Mouse (Mus musculus): ENCODE results near the gene Nfic. TPM values are rescaled to one million over a fixed set of nuclear protein-coding genes. Genes with fewer than 3 reads are reported as not detected.
A peak's percentile ranks its signal among the peaks of the same experiment; 100 is the strongest.

The Nfic gene
- polyA plus RNA-seq, 1 experiment from 2014 or later: 21.4 TPM

DNA sequence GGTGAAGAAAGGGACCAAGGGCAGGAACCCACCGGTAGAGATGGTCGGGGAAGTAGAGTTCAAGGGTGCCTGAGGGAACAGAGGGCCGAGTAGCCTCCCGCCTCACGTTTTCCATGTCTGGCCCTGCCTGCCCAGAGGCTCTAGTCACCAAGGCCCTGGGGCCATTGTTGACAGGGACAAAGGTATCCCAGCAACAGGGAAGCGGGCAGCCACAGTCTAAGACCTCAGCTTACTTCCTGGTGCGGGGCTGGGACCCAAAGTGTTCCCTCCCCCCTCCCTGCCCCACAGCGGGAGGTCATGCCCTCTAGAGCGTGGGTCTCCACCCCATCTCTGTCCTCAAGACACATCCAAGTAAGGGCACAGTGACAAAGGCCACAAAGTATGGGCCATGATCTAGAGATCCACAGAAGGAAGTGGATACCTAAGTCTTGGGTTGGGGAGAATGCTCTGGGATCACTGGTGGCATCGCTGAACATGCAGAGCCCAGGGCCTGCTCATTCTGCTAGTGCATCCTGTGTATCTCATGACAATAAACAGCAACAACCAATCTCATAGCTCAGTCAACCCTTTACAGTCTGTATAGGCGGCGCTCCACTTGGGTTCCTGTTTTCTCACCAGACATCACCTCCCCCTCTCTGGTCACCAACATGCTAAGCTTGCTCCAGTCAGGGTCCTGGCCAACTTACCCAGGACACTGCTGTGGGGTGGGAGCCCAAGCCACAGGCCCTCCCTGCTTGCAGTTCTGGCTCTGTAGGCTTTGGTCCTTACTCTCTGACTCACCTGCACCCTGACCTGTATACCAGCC is 89.6 kb downstream of the Nfic start, which contains the start of gene 4930404N11Rik:
TSS of gene 4930404N11Rik (minus strand) at position 145 of the 805 bp plus-strand sequence.
- H3K9ac ChIP-seq (ENCODE audit: low read depth, low read length): peak within 1 kb of the TSS; percentile 16; the same call in 1 of the 2 replicates
- H3K4me3 ChIP-seq (ENCODE audit: low read depth, low read length): peak within 1 kb of the TSS; percentile 22
- H3K4me2 ChIP-seq: peak within 1 kb of the TSS; percentile 61
- peaks cover 45% of the 10 kb centered on the region for H3K4me1 ChIP-seq (replicated peaks; ENCODE audit: control insufficient read depth, insufficient read depth, low read length)
- ATAC-seq (replicated peaks; ENCODE audit: low FRiP score) (peak; percentile 7; the same call in 1 of the 2 replicates), DNase-seq (ENCODE audit: low spot score) (no peak)
- H3K27me3 ChIP-seq (replicated peaks; ENCODE audit: control insufficient read depth, insufficient read depth, low read length): no peaks in the 10 kb centered on the region
- WGBS: 28% methylated on average over 12 of the region's 12 CpGs
- H3K27ac ChIP-seq (ENCODE audit: low read depth, low read length): peak within 1 kb of the TSS; percentile 42
- peaks cover 50% of the 10 kb centered on the region for H3K36me3 ChIP-seq (ENCODE audit: control insufficient read depth, insufficient read depth, low read length)
- no peaks in the 10 kb centered on the region for H3K9me3 ChIP-seq (ENCODE audit: control insufficient read depth, low read length)

- Histone ChIP-seq H3K9me3 (ENCODE audit: control insufficient read depth, low read length) (no peaks in the 10 kb centered on the region), H3K36me3 (ENCODE audit: control insufficient read depth, insufficient read depth, low read length) (peaks cover 46% of the 10 kb centered on the region), H3K27me3 (replicated peaks; ENCODE audit: control insufficient read depth, insufficient read depth, low read length) (no peaks in the 10 kb centered on the region), H3K4me2 (no peak overlapping the region), H3K9ac (ENCODE audit: low read depth, low read length) (peak overlapping the region; percentile 16; the same call in 1 of the 2 replicates), H3K4me3 (ENCODE audit: low read depth, low read length) (no peak overlapping the region; the same call in 1 of the 2 replicates), H3K4me1 (replicated peaks; ENCODE audit: control insufficient read depth, insufficient read depth, low read length) (peaks cover 53% of the 10 kb centered on the region), H3K27ac (ENCODE audit: low read depth, low read length) (peak overlapping the region; percentile 42)
- WGBS: 45% methylated on average over 4 of the region's 4 CpGs
- ATAC-seq (replicated peaks; ENCODE audit: low FRiP score) (no peak), DNase-seq (ENCODE audit: low spot score) (no peak)
Measured at GRCm38 (mm10) chr10:81365073-81365472, 90.4 kb downstream of the Nfic start.

GRCm38 (mm10) chr10:81364666-81365065 is 90.8 kb downstream of the Nfic start:
- peak overlapping the region; percentile 42 for H3K27ac ChIP-seq (ENCODE audit: low read depth, low read length)
- H3K4me2 ChIP-seq: peak overlapping the region; percentile 61
- H3K4me1 ChIP-seq (replicated peaks; ENCODE audit: control insufficient read depth, insufficient read depth, low read length): peaks cover 57% of the 10 kb centered on the region
- WGBS: 27% methylated on average over 28 of the region's 28 CpGs
- H3K36me3 ChIP-seq (ENCODE audit: control insufficient read depth, insufficient read depth, low read length): peaks cover 44% of the 10 kb centered on the region
- no peak for ATAC-seq (replicated peaks; ENCODE audit: low FRiP score)
- no peaks in the 10 kb centered on the region for H3K27me3 ChIP-seq (replicated peaks; ENCODE audit: control insufficient read depth, insufficient read depth, low read length)
- H3K4me3 ChIP-seq (ENCODE audit: low read depth, low read length): peak overlapping the region; percentile 22
- no peaks in the 10 kb centered on the region for H3K9me3 ChIP-seq (ENCODE audit: control insufficient read depth, low read length)
- DNase-seq (ENCODE audit: low spot score): no peak
- peak overlapping the region; percentile 31; the same call in 1 of the 2 replicates for H3K9ac ChIP-seq (ENCODE audit: low read depth, low read length)

DNA sequence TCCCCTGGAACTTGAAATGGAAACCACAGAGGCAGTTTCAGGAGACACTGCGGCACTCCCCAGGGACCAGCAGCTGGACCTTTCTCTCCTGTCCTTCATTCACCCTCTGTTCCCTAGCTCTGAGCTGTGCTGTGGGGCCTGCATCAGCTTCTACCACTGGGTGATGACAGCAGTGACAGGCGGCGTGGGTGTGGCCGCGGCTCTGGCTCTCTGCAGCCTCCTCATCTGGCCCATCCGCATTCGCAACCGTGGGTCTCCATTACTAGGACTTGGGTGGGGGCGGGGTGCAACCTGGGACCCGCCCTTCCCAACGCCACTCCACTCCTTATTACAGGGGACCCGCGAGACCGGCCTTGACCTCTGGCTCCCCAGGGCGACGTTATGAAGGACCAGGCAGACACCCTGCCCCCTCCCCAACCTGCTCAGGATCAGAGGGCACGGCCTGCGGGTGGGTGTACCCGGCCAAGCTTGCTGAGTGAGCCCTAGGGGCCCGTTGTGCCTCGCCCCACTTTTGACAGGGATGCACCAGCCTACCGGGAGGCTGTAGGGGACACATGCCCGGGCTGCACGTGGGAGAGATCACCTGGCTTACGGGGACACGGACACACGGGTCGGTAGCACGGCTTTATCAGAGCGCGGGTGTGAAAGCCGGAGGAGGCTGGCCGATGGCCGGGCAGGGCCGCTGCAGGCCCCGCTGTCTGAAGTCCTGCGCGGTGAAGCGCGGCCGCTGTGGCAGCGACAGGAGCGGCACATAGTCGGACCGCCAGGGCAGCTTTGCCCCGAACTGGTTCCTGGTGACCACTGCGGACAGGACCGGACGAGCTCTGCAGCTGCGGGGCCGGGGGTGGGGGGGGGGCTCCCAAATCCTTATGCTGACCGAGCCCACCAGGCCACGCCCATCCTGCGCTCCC is 91.7 kb downstream of the Nfic start:
- H3K27me3 ChIP-seq (replicated peaks; ENCODE audit: control insufficient read depth, insufficient read depth, low read length): no peaks in the 10 kb centered on the region
- ATAC-seq (replicated peaks; ENCODE audit: low FRiP score) (peak; percentile 27; the same call in 1 of the 2 replicates), DNase-seq (ENCODE audit: low spot score) (no peak)
- peak overlapping the region; percentile 18 for H3K4me3 ChIP-seq (ENCODE audit: low read depth, low read length)
- H3K27ac ChIP-seq (ENCODE audit: low read depth, low read length): peak overlapping the region; percentile 70
- H3K4me2 ChIP-seq: peak overlapping the region; percentile 61
- H3K4me1 ChIP-seq (replicated peaks; ENCODE audit: control insufficient read depth, insufficient read depth, low read length): peaks cover 67% of the 10 kb centered on the region
- peak overlapping the region; percentile 32 for H3K9ac ChIP-seq (ENCODE audit: low read depth, low read length)
- 28% methylated on average over 54 of the region's 54 CpGs for WGBS
- no peaks in the 10 kb centered on the region for H3K9me3 ChIP-seq (ENCODE audit: control insufficient read depth, low read length)
- peaks cover 35% of the 10 kb centered on the region for H3K36me3 ChIP-seq (ENCODE audit: control insufficient read depth, insufficient read depth, low read length)

GRCm38 (mm10) chr10:81362336-81362949 is 93.0 kb downstream of the Nfic start:
- Histone ChIP-seq H3K9ac (ENCODE audit: low read depth, low read length) (peak overlapping the region; percentile 32; the same call in 1 of the 2 replicates), H3K4me3 (ENCODE audit: low read depth, low read length) (peak overlapping the region; percentile 16), H3K27ac (ENCODE audit: low read depth, low read length) (peak overlapping the region; percentile 70), H3K36me3 (ENCODE audit: control insufficient read depth, insufficient read depth, low read length) (peaks cover 22% of the 10 kb centered on the region; the same call in 1 of the 2 replicates), H3K9me3 (ENCODE audit: control insufficient read depth, low read length) (no peaks in the 10 kb centered on the region), H3K4me2 (peak overlapping the region; percentile 61), H3K4me1 (replicated peaks; ENCODE audit: control insufficient read depth, insufficient read depth, low read length) (peaks cover 78% of the 10 kb centered on the region), H3K27me3 (replicated peaks; ENCODE audit: control insufficient read depth, insufficient read depth, low read length) (no peaks in the 10 kb centered on the region)
- peak; percentile 79 for ATAC-seq (replicated peaks; ENCODE audit: low FRiP score)
- 49% methylated on average over 12 of the region's 12 CpGs for WGBS
- DNase-seq (ENCODE audit: low spot score): no peak

DNA sequence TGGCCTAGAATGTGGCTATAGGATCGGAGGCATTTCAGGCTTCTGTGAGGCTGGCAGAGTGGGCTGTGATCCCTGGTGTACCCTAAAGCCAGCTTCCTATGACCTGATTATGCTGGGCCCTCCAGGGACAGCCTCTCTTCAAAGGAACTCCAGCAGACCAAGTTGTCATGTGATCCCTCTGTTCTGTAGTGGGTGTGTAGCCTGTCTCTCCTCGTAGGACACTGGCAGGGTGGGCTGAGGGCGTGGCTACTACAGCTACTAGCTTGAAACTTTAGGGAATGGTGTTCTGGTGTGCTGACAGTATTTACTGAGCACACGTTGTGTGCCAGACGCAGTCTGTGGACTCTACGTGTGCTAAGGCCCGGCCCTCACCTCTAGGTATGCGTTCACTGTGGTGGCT is 94.7 kb downstream of the Nfic start:
- peaks cover 90% of the 10 kb centered on the region for H3K4me1 ChIP-seq (replicated peaks; ENCODE audit: control insufficient read depth, insufficient read depth, low read length)
- H3K9ac ChIP-seq (ENCODE audit: low read depth, low read length): peak overlapping the region; percentile 0
- H3K4me2 ChIP-seq: peak overlapping the region; percentile 2
- DNase-seq (ENCODE audit: low spot score): no peak
- 69% methylated on average over 8 of the region's 8 CpGs for WGBS
- H3K27me3 ChIP-seq (replicated peaks; ENCODE audit: control insufficient read depth, insufficient read depth, low read length): no peaks in the 10 kb centered on the region
- no peak overlapping the region for H3K4me3 ChIP-seq (ENCODE audit: low read depth, low read length)
- H3K9me3 ChIP-seq (ENCODE audit: control insufficient read depth, low read length): no peaks in the 10 kb centered on the region
- peaks cover 16% of the 10 kb centered on the region; the same call in 1 of the 2 replicates for H3K36me3 ChIP-seq (ENCODE audit: control insufficient read depth, insufficient read depth, low read length)
- ATAC-seq (replicated peaks; ENCODE audit: low FRiP score): no peak
- peak overlapping the region; percentile 47; the same call in 1 of the 2 replicates for H3K27ac ChIP-seq (ENCODE audit: low read depth, low read length)

- Histone ChIP-seq H3K4me2 (peak overlapping the region; percentile 99), H3K36me3 (ENCODE audit: control insufficient read depth, insufficient read depth, low read length) (peaks cover 16% of the 10 kb centered on the region; the same call in 1 of the 2 replicates), H3K9me3 (ENCODE audit: control insufficient read depth, low read length) (no peaks in the 10 kb centered on the region), H3K27me3 (replicated peaks; ENCODE audit: control insufficient read depth, insufficient read depth, low read length) (no peaks in the 10 kb centered on the region), H3K9ac (ENCODE audit: low read depth, low read length) (peak overlapping the region; percentile 90), H3K27ac (ENCODE audit: low read depth, low read length) (peak overlapping the region; percentile 77), H3K4me1 (replicated peaks; ENCODE audit: control insufficient read depth, insufficient read depth, low read length) (peaks cover 84% of the 10 kb centered on the region), H3K4me3 (ENCODE audit: low read depth, low read length) (peak overlapping the region; percentile 94)
- 37% methylated on average over 1 of the region's 1 CpGs for WGBS
- no peak for DNase-seq (ENCODE audit: low spot score)
- no peak for ATAC-seq (replicated peaks; ENCODE audit: low FRiP score)
Measured at GRCm38 (mm10) chr10:81358841-81359240, 96.6 kb downstream of the Nfic start.

DNA sequence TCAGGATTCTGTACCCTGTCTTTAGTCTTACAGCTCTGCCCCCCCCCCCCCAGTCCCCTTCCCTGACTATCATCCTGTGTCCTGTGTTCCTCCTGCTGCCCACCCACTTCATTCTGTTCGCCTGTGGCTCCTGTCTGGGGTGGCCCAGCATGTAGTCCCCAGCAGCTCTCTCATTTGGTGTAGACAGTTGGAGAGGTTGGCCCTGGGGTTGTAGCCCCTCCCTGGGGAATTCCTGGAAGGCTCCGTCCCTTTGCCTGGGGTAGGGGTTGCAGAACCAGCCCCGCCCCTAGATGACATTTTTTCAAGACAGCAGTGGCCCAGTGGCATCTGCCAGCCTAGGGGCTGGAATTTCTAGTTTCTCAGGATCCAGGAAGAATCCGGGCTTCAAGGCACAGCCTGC is 97.2 kb downstream of the Nfic start:
- Histone ChIP-seq H3K36me3 (ENCODE audit: control insufficient read depth, insufficient read depth, low read length) (peaks cover 13% of the 10 kb centered on the region; the same call in 1 of the 2 replicates), H3K4me3 (ENCODE audit: low read depth, low read length) (peak overlapping the region; percentile 94), H3K9me3 (ENCODE audit: control insufficient read depth, low read length) (no peaks in the 10 kb centered on the region), H3K9ac (ENCODE audit: low read depth, low read length) (peak overlapping the region; percentile 90), H3K4me2 (peak overlapping the region; percentile 99), H3K4me1 (replicated peaks; ENCODE audit: control insufficient read depth, insufficient read depth, low read length) (peaks cover 78% of the 10 kb centered on the region), H3K27ac (ENCODE audit: low read depth, low read length) (peak overlapping the region; percentile 83), H3K27me3 (replicated peaks; ENCODE audit: control insufficient read depth, insufficient read depth, low read length) (no peaks in the 10 kb centered on the region)
- 26% methylated on average over 4 of the region's 4 CpGs for WGBS
- no peak for DNase-seq (ENCODE audit: low spot score)
- no peak for ATAC-seq (replicated peaks; ENCODE audit: low FRiP score)
